Mouse (Mus musculus): ENCODE measurements at regions not wholly inside any gene's neighbourhood (a gene's known extent, or its start where the extent isn't known, plus 50 kb on each side); places are given as distances from the start of the nearest gene placed in this dataset.
"Not testable (repeated sequence)": the region's sequence is repeated elsewhere in the genome, so short reads cannot be mapped to it uniquely, and the experiment has no call there.

DNA sequence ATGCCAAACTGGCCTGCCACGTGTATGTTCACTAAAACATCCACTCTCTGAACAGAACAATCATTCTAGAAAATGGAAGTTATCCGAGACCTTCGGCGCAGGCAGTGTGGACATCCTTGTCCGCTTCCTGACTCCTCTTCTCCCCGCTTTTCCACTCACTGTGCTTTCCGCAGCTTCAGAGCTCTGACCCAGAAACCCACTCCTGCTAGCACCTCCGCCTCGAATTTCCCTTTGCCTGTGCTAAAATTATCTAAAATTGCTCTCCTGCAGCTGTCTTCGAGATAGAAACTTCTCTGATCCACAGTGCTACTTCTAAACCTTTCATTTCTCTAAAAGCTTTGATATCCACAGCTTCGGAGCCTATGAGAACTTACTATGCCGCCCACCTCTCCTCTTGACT, 322.1 kb upstream of the B3galt2 start:
- H3K4me1 ChIP-seq (replicated peaks) = no peaks in the 10 kb centered on the region
- no peak overlapping the region for H3K9ac ChIP-seq (replicated peaks)
- no peaks in the 10 kb centered on the region for H3K36me3 ChIP-seq
- 90% methylated on average over 12 of the region's 12 CpGs for WGBS
- H3K27me3 ChIP-seq = no peaks in the 10 kb centered on the region
- no peak overlapping the region for H3K4me2 ChIP-seq (replicated peaks)
- no peak for ATAC-seq
- H3K27ac ChIP-seq = no peak overlapping the region
- H3K9me3 ChIP-seq = no peaks in the 10 kb centered on the region
- no peak overlapping the region for H3K4me3 ChIP-seq (replicated peaks)

- 92% methylated on average over 7 of the region's 7 CpGs for WGBS
- Histone ChIP-seq H3K27ac (no peak overlapping the region), H3K4me3 (replicated peaks) (no peak overlapping the region), H3K27me3 (no peaks in the 10 kb centered on the region), H3K4me1 (replicated peaks) (no peaks in the 10 kb centered on the region), H3K4me2 (replicated peaks) (no peak overlapping the region), H3K36me3 (no peaks in the 10 kb centered on the region), H3K9ac (replicated peaks) (no peak overlapping the region), H3K9me3 (no peaks in the 10 kb centered on the region)
- no peak for ATAC-seq
Measured at GRCm38 (mm10) chr1:143319568-143319967, 320.9 kb upstream of the B3galt2 start.

- no peaks in the 10 kb centered on the region for H3K9me3 ChIP-seq
- no peak overlapping the region for H3K27ac ChIP-seq
- H3K4me3 ChIP-seq (replicated peaks) = no peak overlapping the region
- H3K27me3 ChIP-seq = no peaks in the 10 kb centered on the region
- no peaks in the 10 kb centered on the region for H3K36me3 ChIP-seq
- no peak overlapping the region for H3K9ac ChIP-seq (replicated peaks)
- ATAC-seq = no peak
- 65% methylated on average over 1 of the region's 1 CpGs for WGBS
- no peaks in the 10 kb centered on the region for H3K4me1 ChIP-seq (replicated peaks)
- no peak overlapping the region for H3K4me2 ChIP-seq (replicated peaks)
Measured at GRCm38 (mm10) chr1:143351388-143351787, 289.1 kb upstream of the B3galt2 start.

- H3K36me3 ChIP-seq; H3K27me3 ChIP-seq; H3K27ac ChIP-seq; ATAC-seq; H3K4me3 ChIP-seq (replicated peaks); H3K9ac ChIP-seq (replicated peaks); H3K4me2 ChIP-seq (replicated peaks); H3K4me1 ChIP-seq (replicated peaks); H3K9me3 ChIP-seq: not testable (repeated sequence)
Measured at GRCm38 (mm10) chr1:143360256-143360655, 280.2 kb upstream of the B3galt2 start.

- H3K4me3 ChIP-seq (replicated peaks) = no peak overlapping the region
- no peak overlapping the region for H3K9ac ChIP-seq (replicated peaks)
- H3K9me3 ChIP-seq = no peaks in the 10 kb centered on the region
- no peaks in the 10 kb centered on the region for H3K36me3 ChIP-seq
- no peaks in the 10 kb centered on the region for H3K4me1 ChIP-seq (replicated peaks)
- H3K27me3 ChIP-seq = no peaks in the 10 kb centered on the region
- no peak overlapping the region for H3K27ac ChIP-seq
- WGBS = 74% methylated on average over 4 of the region's 4 CpGs
- H3K4me2 ChIP-seq (replicated peaks) = no peak overlapping the region
- ATAC-seq = no peak
Measured at GRCm38 (mm10) chr1:143391851-143392250, 248.6 kb upstream of the B3galt2 start.
